Mouse (Mus musculus): ENCODE measurements around the gene Arrdc5. TPM values are rescaled to one million over a fixed set of nuclear protein-coding genes. Genes with fewer than 3 reads are reported as not detected.

Arrdc5 gene
- total and polyA plus RNA-seq, 3 experiments, result not detected

GRCm38 (mm10) chr17:56291171-56291511, 8.9 kb downstream of the Arrdc5 start (continued):
- TF ChIP-seq CTCF (conservative IDR thresholded peaks at IDR 0.05 in 1 of 2, IDR thresholded peaks at IDR 0.05 in 1 of 2; ENCODE audit: low read depth in 2 of 2, low read length in 2 of 2) (peak; percentile 33 to 92; a peak in 3 of 4 replicates), NELFE (IDR thresholded peaks at IDR 0.05; ENCODE audit: low read depth, low read length) (peak; percentile 30), MYC (IDR thresholded peaks at IDR 0.05; ENCODE audit: low read depth, low read length) (peak; percentile 45; the same call in 1 of the 2 replicates), RCOR1 (conservative IDR thresholded peaks at IDR 0.05; ENCODE audit: low read depth, low read length) (no peak), USF1 (IDR thresholded peaks at IDR 0.05; ENCODE audit: low read depth, low read length) (no peak)

- peaks cover 10 to 18% of the 10 kb centered on the region in 2 experiments for H3K36me3 ChIP-seq (replicated peaks in 1 of 2; ENCODE audit: control insufficient read depth in 1 of 2, insufficient read depth in 1 of 2, low read length in 1 of 2)
- in situ Hi-C loops (cut with MboI; ENCODE audit: low pct_ligation_motif_present, low pct_unique_long_range_greater_than_20kb, low sequenced_read_pairs), result no loop called here
- peaks cover 24 to 57% of the 10 kb centered on the region in 2 experiments for H3K4me1 ChIP-seq (ENCODE audit: control insufficient read depth in 1 of 2, insufficient read depth in 2 of 2)
- peak overlapping the region; percentile 81 for H3K4me2 ChIP-seq (ENCODE audit: insufficient read depth, low read depth, poor library complexity, severe bottlenecking)
- H3K27ac ChIP-seq (ENCODE audit: insufficient read depth, low read depth), result peak overlapping the region; percentile 57
- H3K79me2 ChIP-seq (replicated peaks; ENCODE audit: control insufficient read depth, extremely low read depth, insufficient read depth, poor library complexity, severe bottlenecking), result no peaks in the 10 kb centered on the region
- peak; percentile 75 for TF ChIP-seq CHD2 (IDR thresholded peaks at IDR 0.05; ENCODE audit: low read length)
- peak; percentile 51 for TF ChIP-seq BHLHE40 (IDR thresholded peaks at IDR 0.05; ENCODE audit: low read depth, low read length)
- TF ChIP-seq POLR2A (IDR thresholded peaks at IDR 0.05; ENCODE audit: low read depth, low read length), result peak; percentile 63
- 0 out of 2 replicates have a peak, but pooled peaks have one; percentile 42 for TF ChIP-seq HCFC1 (IDR thresholded peaks at IDR 0.05; ENCODE audit: low read depth, low read length)
- peak; percentile 16; the same call in 1 of the 2 replicates for TF ChIP-seq MXI1 (IDR thresholded peaks at IDR 0.05; ENCODE audit: low read depth, low read length)
- TF ChIP-seq RCOR1 (conservative IDR thresholded peaks at IDR 0.05; ENCODE audit: low read depth, low read length), result no peak
- peak; percentile 61 for TF ChIP-seq ELF1 (IDR thresholded peaks at IDR 0.05; ENCODE audit: low read depth, low read length)
- no peak for TF ChIP-seq USF1 (IDR thresholded peaks at IDR 0.05; ENCODE audit: low read depth, low read length)
- no peak for TF ChIP-seq PAX5 (IDR thresholded peaks at IDR 0.05; ENCODE audit: low read length)
- TF ChIP-seq TBP (conservative IDR thresholded peaks at IDR 0.05; ENCODE audit: low read depth, low read length), result peak; percentile 44; the same call in 1 of the 2 replicates
- peak; percentile 48 for TF ChIP-seq NELFE (IDR thresholded peaks at IDR 0.05; ENCODE audit: low read depth, low read length)
- TF ChIP-seq TCF12 (IDR thresholded peaks at IDR 0.05; ENCODE audit: low read depth, low read length), result peak; percentile 57; the same call in 1 of the 2 replicates
- no peak for TF ChIP-seq ETS1 (conservative IDR thresholded peaks at IDR 0.05; ENCODE audit: low read depth, low read length)
- TF ChIP-seq MAZ (IDR thresholded peaks at IDR 0.05; ENCODE audit: low read depth, low read length), result peak; percentile 68; the same call in 1 of the 2 replicates
- peak overlapping the region; percentile 68 for H3K9ac ChIP-seq (ENCODE audit: insufficient read depth, low read depth)
- dilution Hi-C loops (cut with MboI; ENCODE audit: extremely low pct_ligation_motif_present, extremely low pct_unique_long_range_greater_than_20kb, low sequenced_read_pairs), result no loop called here
- peak; percentile 94 for DNase-seq (ENCODE audit: extremely low read depth)
- H3K9me3 ChIP-seq (replicated peaks; ENCODE audit: low read length), result no peaks in the 10 kb centered on the region
- H3K4me3 ChIP-seq (replicated peaks in 1 of 3; ENCODE audit: low read depth in 2 of 3, low read length in 2 of 3, poor library complexity in 1 of 3), result peak overlapping the region; percentile 67 to 84 (median 67)
- no peaks in the 10 kb centered on the region for H3K27me3 ChIP-seq (replicated peaks)
Measured at GRCm38 (mm10) chr17:56290388-56291170, 9.5 kb downstream of the Arrdc5 start.

All from CH12.LX (cell line).